Mouse (Mus musculus) cerebellum, postnatal 25 days (tissue): ENCODE measurements around the gene Tnrc6a.

ENCODE experiments used
- DNase-seq, 2 experiments: peaks; one replicate each; pipeline ENCODE4 v3.0.0; 2021; ENCODE audit warnings: mixed read lengths in 2 of 2

Gene Tnrc6a

GRCm38 (mm10) chr7:123240064-123240463 is 116.4 kb downstream of the Tnrc6a start:
- no peak for DNase-seq

- DNase-seq: no peak
These were observed 118.6 kb downstream of the Tnrc6a start for GRCm38 (mm10) chr7:123242241-123242640.

GRCm38 (mm10) chr7:123244833-123245232 is 121.1 kb downstream of the Tnrc6a start:
- no peak for DNase-seq
